Mouse (Mus musculus) bone marrow, adult 2 months (tissue): ENCODE measurements around the gene Snap23.

Experiments
- CTCF ChIP-seq: fragments of 200-500 bp; IDR thresholded peaks from 2 replicates; pipeline ENCODE4 v1.5.1; 2011; ENCODE audit warnings: low read length, control low read depth; ENCODE audit not compliant: control insufficient read depth, insufficient read depth
- POLR2A ChIP-seq: fragments of 200-500 bp; IDR thresholded peaks from 2 replicates; pipeline ENCODE4 v1.6.1; 2011; ENCODE audit warnings: low read depth, mild to moderate bottlenecking, control low read depth, low read length, borderline replicate concordance; ENCODE audit not compliant: control insufficient read depth

DNA sequence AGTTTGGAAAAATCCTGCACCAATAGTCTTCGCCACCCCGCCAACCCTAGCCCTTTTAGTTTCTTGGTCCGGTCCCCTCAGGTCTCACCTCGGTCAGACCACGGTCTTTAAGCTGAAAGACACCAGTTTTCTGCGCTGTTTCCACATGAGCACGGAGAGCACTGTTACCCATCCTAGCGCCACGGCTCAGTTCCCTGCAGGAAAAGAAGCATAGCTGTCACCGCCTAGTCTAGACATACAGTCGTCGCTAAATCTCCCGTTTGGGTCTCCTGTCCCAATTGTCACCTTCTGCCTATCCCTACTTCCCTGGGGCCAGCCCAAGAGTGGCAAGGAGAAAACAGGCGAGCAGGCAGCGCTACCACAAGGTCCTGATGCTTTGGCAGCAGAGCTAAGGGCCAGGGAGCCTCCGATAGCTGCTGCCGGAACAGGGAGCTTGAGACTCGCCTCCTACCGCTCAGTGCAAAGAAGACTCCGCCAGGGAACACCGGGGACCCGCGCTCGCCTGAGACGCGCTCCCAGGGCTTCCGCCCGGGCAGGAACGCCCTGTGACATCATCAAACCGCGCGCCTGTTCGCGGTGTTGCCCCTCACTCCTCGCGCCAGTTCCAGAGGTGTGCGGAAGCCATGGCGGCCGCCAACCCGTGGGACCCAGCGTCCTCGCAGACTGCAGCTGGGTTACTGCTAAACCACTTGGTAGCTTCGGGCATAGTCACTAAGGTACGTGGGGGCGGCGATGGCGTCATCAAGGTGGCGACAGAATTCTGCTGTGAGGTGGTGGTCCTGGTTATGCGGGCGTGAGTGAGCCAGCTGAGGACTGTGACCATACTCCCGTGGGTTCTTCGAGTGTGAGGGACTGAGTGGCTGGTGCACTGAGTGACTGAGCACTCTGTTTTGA lies 41.6 kb downstream of the Snap23 start, which contains the start of the genes Haus2 and Lrrc57:
- TF ChIP-seq CTCF: no peak
- peak; percentile 85; the same call in 1 of the 2 replicates for TF ChIP-seq POLR2A
